Mouse (Mus musculus) thymus, adult 2 months (tissue): ENCODE data around the gene Emg1. TPM values are rescaled to one million over a fixed set of nuclear protein-coding genes. Genes with fewer than 3 reads are reported as not detected.
"Not testable (repeated sequence)": the region's sequence is repeated elsewhere in the genome, so short reads cannot be mapped to it uniquely, and the experiment has no call there.

ENCODE experiments used
- DNase-seq: peaks from one replicate; pipeline ENCODE4 v3.0.0; 2021
- H3K27ac ChIP-seq: fragments of 200-500 bp; 2 replicates; pipeline ENCODE4 v1.5.1; 2012; ENCODE audit warnings: low read length, control low read depth; ENCODE audit not compliant: control insufficient read depth, insufficient read depth
- H3K27me3 ChIP-seq: fragments of 200-500 bp; 2 replicates; pipeline ENCODE4 v1.6.1; 2012; ENCODE audit warnings: mild to moderate bottlenecking, low read length, moderate library complexity, mixed read lengths; ENCODE audit not compliant: control insufficient read depth, insufficient read depth
- H3K36me3 ChIP-seq: fragments of 200-500 bp; 2 replicates; pipeline ENCODE4 v1.6.1; 2012; ENCODE audit warnings: mild to moderate bottlenecking, low read length, moderate library complexity; ENCODE audit not compliant: control insufficient read depth, insufficient read depth
- H3K4me1 ChIP-seq: fragments of 200-500 bp; replicated peaks from 2 replicates; pipeline ENCODE4 v1.6.1; 2012; ENCODE audit warnings: low read length; ENCODE audit not compliant: control insufficient read depth, insufficient read depth
- H3K4me3 ChIP-seq: fragments of 200-500 bp; 2 replicates; pipeline ENCODE4 v1.5.1; 2012; ENCODE audit warnings: mild to moderate bottlenecking, low read length, control low read depth, moderate library complexity; ENCODE audit not compliant: control insufficient read depth, insufficient read depth
- CTCF ChIP-seq: fragments of 200-500 bp; IDR thresholded peaks from 2 replicates; pipeline ENCODE4 v1.5.1; 2012; ENCODE audit warnings: mild to moderate bottlenecking, control low read depth, low read length, moderate library complexity, borderline replicate concordance; ENCODE audit not compliant: control insufficient read depth, poor library complexity, insufficient read depth; ENCODE audit errors: extremely low read depth
- POLR2A ChIP-seq: fragments of 200-500 bp; IDR thresholded peaks from 2 replicates; pipeline ENCODE4 v1.6.1; 2012; ENCODE audit warnings: mild to moderate bottlenecking, low read length, control low read depth, moderate library complexity; ENCODE audit not compliant: control insufficient read depth, poor library complexity, insufficient read depth; ENCODE audit errors: extremely low read depth
- WGBS: fragments of 180-500 bp; shearing (Covaris S2); methylation state at CpG from one replicate; pipeline ENCODE4 v1.1.7; 2018; 5-methylcytosine and 5-hydroxymethylcytosine counted together
- polyA plus RNA-seq: library from polyadenylated mRNA; depleted of rRNA; stranded (reverse); fragments of >200 nt; gene quantifications from 2 replicates; pipeline ENCODE4 v1.2.3, GENCODE M21; 2012

Emg1 gene
- polyA plus RNA-seq, 1 experiment = 210 TPM

- TF ChIP-seq POLR2A = no peak
- no peaks in the 10 kb centered on the region for H3K36me3 ChIP-seq
- peaks cover 7% of the 10 kb centered on the region for H3K4me1 ChIP-seq
- H3K4me3 ChIP-seq = no peak overlapping the region
- no peak for DNase-seq
- no peaks in the 10 kb centered on the region for H3K27me3 ChIP-seq
- H3K27ac ChIP-seq = no peak overlapping the region
- WGBS = 62% methylated on average over 14 of the region's 14 CpGs
Observed at GRCm38 (mm10) chr6:124683591-124684417, 28.2 kb downstream of the Emg1 start.

- H3K27ac ChIP-seq, H3K4me3 ChIP-seq, H3K36me3 ChIP-seq, H3K27me3 ChIP-seq, H3K4me1 ChIP-seq, DNase-seq: not testable (repeated sequence)
- 74% methylated on average over 6 of the region's 6 CpGs for WGBS
Observed at GRCm38 (mm10) chr6:124682291-124682690, 29.7 kb downstream of the Emg1 start.

- H3K27me3 ChIP-seq = no peaks in the 10 kb centered on the region
- H3K4me1 ChIP-seq = no peaks in the 10 kb centered on the region
- no peak for TF ChIP-seq CTCF
- no peak for TF ChIP-seq POLR2A
- H3K27ac ChIP-seq = no peak overlapping the region
- H3K36me3 ChIP-seq = no peaks in the 10 kb centered on the region
- no peak for DNase-seq
- no peak overlapping the region for H3K4me3 ChIP-seq
- 96% methylated on average over 3 of the region's 3 CpGs for WGBS
Observed at GRCm38 (mm10) chr6:124679486-124679885, 32.5 kb downstream of the Emg1 start.

- Histone ChIP-seq H3K27ac (no peak overlapping the region), H3K4me1 (no peaks in the 10 kb centered on the region), H3K27me3 (no peaks in the 10 kb centered on the region), H3K4me3 (no peak overlapping the region), H3K36me3 (no peaks in the 10 kb centered on the region)
- TF ChIP-seq CTCF (no peak), POLR2A (no peak)
- WGBS = 98% methylated on average over 7 of the region's 7 CpGs
- no peak for DNase-seq
Observed at GRCm38 (mm10) chr6:124678769-124679168, 33.2 kb downstream of the Emg1 start.

- TF ChIP-seq CTCF (no peak), POLR2A (no peak)
- Histone ChIP-seq H3K4me3 (no peak overlapping the region), H3K4me1 (peaks cover 6% of the 10 kb centered on the region), H3K27ac (no peak overlapping the region), H3K36me3 (no peaks in the 10 kb centered on the region), H3K27me3 (no peaks in the 10 kb centered on the region)
- no peak for DNase-seq
- 92% methylated on average over 6 of the region's 6 CpGs for WGBS
Observed at GRCm38 (mm10) chr6:124676171-124676570, 35.8 kb downstream of the Emg1 start.

- H3K4me3 ChIP-seq = no peak overlapping the region
- TF ChIP-seq POLR2A (no peak), CTCF (no peak)
- no peaks in the 10 kb centered on the region for H3K27me3 ChIP-seq
- 99% methylated on average over 7 of the region's 7 CpGs for WGBS
- H3K36me3 ChIP-seq = no peaks in the 10 kb centered on the region
- peaks cover 6% of the 10 kb centered on the region for H3K4me1 ChIP-seq
- DNase-seq = no peak
- no peak overlapping the region for H3K27ac ChIP-seq
Observed at GRCm38 (mm10) chr6:124674591-124674990, 37.4 kb downstream of the Emg1 start.

GRCm38 (mm10) chr6:124673619-124674018, 38.4 kb downstream of the Emg1 start:
- H3K27me3 ChIP-seq = no peaks in the 10 kb centered on the region
- WGBS = 95% methylated on average over 9 of the region's 9 CpGs
- no peak overlapping the region for H3K27ac ChIP-seq
- TF ChIP-seq POLR2A (no peak), CTCF (no peak)
- H3K4me1 ChIP-seq = peaks cover 6% of the 10 kb centered on the region
- no peaks in the 10 kb centered on the region for H3K36me3 ChIP-seq
- no peak overlapping the region for H3K4me3 ChIP-seq
- DNase-seq = no peak
